Mouse (Mus musculus): ENCODE data around the gene Sgsh. TPM values are rescaled to one million over a fixed set of nuclear protein-coding genes. Genes with fewer than 3 reads are reported as not detected.

Sgsh gene
- polyA plus RNA-seq, 1 experiment = 41.9 TPM

DNA sequence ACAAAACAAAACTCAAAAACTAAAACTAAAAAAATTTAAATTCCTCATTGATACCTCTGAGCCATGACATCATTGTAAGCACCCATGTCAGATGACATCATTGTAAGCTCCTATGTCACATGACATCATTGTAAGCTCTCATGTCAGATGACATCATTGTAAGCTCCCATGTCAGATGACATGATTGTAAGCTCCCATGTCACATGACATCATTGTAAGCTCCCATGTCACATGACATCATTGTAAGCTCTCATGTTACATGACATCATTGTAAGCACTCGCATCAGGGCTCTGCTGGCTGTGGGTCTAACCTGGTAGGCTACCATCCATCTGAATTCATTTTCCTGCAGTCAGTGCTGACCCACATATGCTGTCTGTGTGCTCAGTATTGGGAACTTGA is 23.2 kb upstream of the Sgsh start:
- peaks cover 49% of the 10 kb centered on the region for H3K4me1 ChIP-seq (ENCODE audit: control insufficient read depth, insufficient read depth, low read length)
- TF ChIP-seq CTCF (IDR thresholded peaks at IDR 0.05; ENCODE audit: low read depth, low read length) (no peak), POLR2A (IDR thresholded peaks at IDR 0.05; ENCODE audit: borderline replicate concordance, low read depth, low read length) (no peak)
- H3K27ac ChIP-seq (ENCODE audit: insufficient read depth, low read depth, low read length) = no peak overlapping the region
- H3K4me3 ChIP-seq (ENCODE audit: insufficient read depth, low read length) = no peak overlapping the region

GRCm38 (mm10) chr11:119377326-119377725 is 22.0 kb upstream of the Sgsh start:
- TF ChIP-seq POLR2A (IDR thresholded peaks at IDR 0.05; ENCODE audit: borderline replicate concordance, low read depth, low read length) = no peak
- no peak for TF ChIP-seq CTCF (IDR thresholded peaks at IDR 0.05; ENCODE audit: low read depth, low read length)

DNA sequence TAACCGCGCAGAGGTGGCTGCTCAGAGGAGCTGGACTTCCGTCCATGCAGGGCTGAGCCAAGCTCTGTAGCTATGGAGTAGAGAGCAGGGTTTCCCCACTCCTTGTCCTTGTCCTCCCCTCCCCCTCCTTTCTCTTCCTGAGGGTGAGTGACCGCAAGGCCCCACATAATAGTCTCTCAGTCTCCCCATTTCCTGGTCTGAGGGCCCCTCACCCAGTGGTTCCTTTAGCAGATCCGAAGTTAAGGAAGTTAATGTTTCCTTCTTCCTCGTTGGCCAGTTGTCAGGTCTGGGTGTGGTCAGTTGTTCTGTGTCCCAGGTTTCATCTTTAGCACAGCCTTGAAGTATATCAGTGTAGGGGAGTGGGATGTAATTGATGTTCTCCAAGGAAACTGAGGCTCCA is 20.1 kb upstream of the Sgsh start:
- Histone ChIP-seq H3K4me3 (ENCODE audit: insufficient read depth, low read length) (no peak overlapping the region), H3K4me1 (ENCODE audit: control insufficient read depth, insufficient read depth, low read length) (peaks cover 42% of the 10 kb centered on the region), H3K27ac (ENCODE audit: insufficient read depth, low read depth, low read length) (peak overlapping the region; percentile 51)
- TF ChIP-seq POLR2A (IDR thresholded peaks at IDR 0.05; ENCODE audit: borderline replicate concordance, low read depth, low read length) = no peak
- no peak for TF ChIP-seq CTCF (IDR thresholded peaks at IDR 0.05; ENCODE audit: low read depth, low read length)

More at GRCm38 (mm10) chr11:119377326-119377725, 22.0 kb upstream of the Sgsh start:
- no peak overlapping the region for H3K4me3 ChIP-seq (ENCODE audit: insufficient read depth, low read length)
- peak overlapping the region; percentile 70 for H3K27ac ChIP-seq (ENCODE audit: insufficient read depth, low read depth, low read length)
- H3K4me1 ChIP-seq (ENCODE audit: control insufficient read depth, insufficient read depth, low read length) = peaks cover 46% of the 10 kb centered on the region

DNA sequence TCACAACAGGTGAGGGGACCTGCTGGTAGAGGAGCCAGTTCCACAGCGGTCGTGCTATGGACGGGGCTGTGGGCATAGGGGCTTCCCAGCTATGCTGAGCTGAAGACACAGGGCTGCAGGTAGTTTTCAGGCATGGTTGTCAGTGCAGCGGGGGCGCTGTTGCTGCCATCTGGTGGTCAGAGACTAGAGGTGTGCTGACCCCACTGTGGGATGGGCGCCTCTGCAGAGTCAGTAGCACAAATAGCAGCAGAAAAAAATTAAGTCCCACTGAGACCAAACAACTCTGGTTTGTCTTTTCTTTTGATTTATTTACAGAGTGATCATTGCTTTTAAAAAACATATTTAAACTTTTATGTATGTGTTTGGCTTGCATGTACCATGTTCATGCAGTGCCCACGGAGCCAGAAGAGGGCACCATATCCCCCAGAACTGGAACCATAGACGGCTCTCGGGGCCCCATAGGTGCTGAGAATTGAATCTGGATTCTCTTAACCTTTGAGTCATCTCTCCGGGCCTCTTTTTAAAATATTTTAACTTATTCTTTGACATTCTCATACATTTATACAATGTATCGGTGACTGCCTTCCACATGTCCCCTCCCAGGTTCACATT is 8.3 kb upstream of the Sgsh start:
- Histone ChIP-seq H3K4me1 (ENCODE audit: control insufficient read depth, insufficient read depth, low read length) (0 out of 2 replicates have a peak, but pooled peaks cover 1% of the 10 kb centered on the region), H3K4me3 (ENCODE audit: insufficient read depth, low read length) (no peak overlapping the region), H3K27ac (ENCODE audit: insufficient read depth, low read depth, low read length) (no peak overlapping the region)
- peak; percentile 86 for TF ChIP-seq CTCF (IDR thresholded peaks at IDR 0.05; ENCODE audit: low read depth, low read length)
- TF ChIP-seq POLR2A (IDR thresholded peaks at IDR 0.05; ENCODE audit: borderline replicate concordance, low read depth, low read length) = no peak

- Histone ChIP-seq H3K27ac (ENCODE audit: insufficient read depth, low read depth, low read length) (no peak overlapping the region), H3K4me1 (ENCODE audit: control insufficient read depth, insufficient read depth, low read length) (no peaks in the 10 kb centered on the region), H3K4me3 (ENCODE audit: insufficient read depth, low read length) (no peak overlapping the region)
- TF ChIP-seq CTCF (IDR thresholded peaks at IDR 0.05; ENCODE audit: low read depth, low read length) = no peak
- no peak for TF ChIP-seq POLR2A (IDR thresholded peaks at IDR 0.05; ENCODE audit: borderline replicate concordance, low read depth, low read length)
These were observed 7.6 kb upstream of the Sgsh start for GRCm38 (mm10) chr11:119362769-119363533.

- Histone ChIP-seq H3K4me1 (ENCODE audit: control insufficient read depth, insufficient read depth, low read length) (peaks cover 8% of the 10 kb centered on the region), H3K4me3 (ENCODE audit: insufficient read depth, low read length) (no peak overlapping the region), H3K27ac (ENCODE audit: insufficient read depth, low read depth, low read length) (no peak overlapping the region)
- TF ChIP-seq CTCF (IDR thresholded peaks at IDR 0.05; ENCODE audit: low read depth, low read length) (no peak), POLR2A (IDR thresholded peaks at IDR 0.05; ENCODE audit: borderline replicate concordance, low read depth, low read length) (no peak)
These were observed 3.8 kb upstream of the Sgsh start for GRCm38 (mm10) chr11:119359089-119359488.

- peak overlapping the region; percentile 94 for H3K4me3 ChIP-seq (ENCODE audit: insufficient read depth, low read length)
- H3K27ac ChIP-seq (ENCODE audit: insufficient read depth, low read depth, low read length) = peak overlapping the region; percentile 100
- TF ChIP-seq POLR2A (IDR thresholded peaks at IDR 0.05; ENCODE audit: borderline replicate concordance, low read depth, low read length) = no peak
- TF ChIP-seq CTCF (IDR thresholded peaks at IDR 0.05; ENCODE audit: low read depth, low read length) = no peak
- peaks cover 34% of the 10 kb centered on the region for H3K4me1 ChIP-seq (ENCODE audit: control insufficient read depth, insufficient read depth, low read length)
These were observed 416 bp downstream of the Sgsh start for GRCm38 (mm10) chr11:119354798-119355442.

DNA sequence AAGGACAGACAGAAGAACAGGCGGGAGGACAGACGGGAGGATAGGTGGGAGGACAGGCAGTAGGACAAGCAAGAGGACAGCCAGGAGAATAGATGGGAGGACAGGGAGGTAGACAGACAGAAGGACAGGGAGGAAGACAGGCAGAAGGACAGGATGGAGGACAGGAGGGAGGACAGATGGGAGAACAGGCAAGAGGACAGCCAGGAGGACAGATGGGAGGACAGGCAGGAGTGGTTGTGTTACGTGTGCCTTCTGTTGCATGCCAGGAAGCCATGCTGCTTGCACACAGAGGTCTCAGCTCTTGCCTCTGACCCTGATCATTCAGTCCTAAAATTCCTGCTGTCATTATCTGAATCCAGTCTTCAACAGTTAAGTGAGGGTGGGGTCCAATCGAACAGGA is 1.4 kb downstream of the Sgsh start:
- Histone ChIP-seq H3K4me3 (ENCODE audit: insufficient read depth, low read length) (peak overlapping the region; percentile 94; the same call in 1 of the 2 replicates), H3K4me1 (ENCODE audit: control insufficient read depth, insufficient read depth, low read length) (peaks cover 34% of the 10 kb centered on the region), H3K27ac (ENCODE audit: insufficient read depth, low read depth, low read length) (peak overlapping the region; percentile 100)
- no peak for TF ChIP-seq POLR2A (IDR thresholded peaks at IDR 0.05; ENCODE audit: borderline replicate concordance, low read depth, low read length)
- no peak for TF ChIP-seq CTCF (IDR thresholded peaks at IDR 0.05; ENCODE audit: low read depth, low read length)

- TF ChIP-seq POLR2A (IDR thresholded peaks at IDR 0.05; ENCODE audit: borderline replicate concordance, low read depth, low read length) (no peak), CTCF (IDR thresholded peaks at IDR 0.05; ENCODE audit: low read depth, low read length) (no peak)
- H3K4me3 ChIP-seq (ENCODE audit: insufficient read depth, low read length) = peak overlapping the region; percentile 6; the same call in 1 of the 2 replicates
- peaks cover 49% of the 10 kb centered on the region for H3K4me1 ChIP-seq (ENCODE audit: control insufficient read depth, insufficient read depth, low read length)
- H3K27ac ChIP-seq (ENCODE audit: insufficient read depth, low read depth, low read length) = peak overlapping the region; percentile 79
These were observed 3.2 kb downstream of the Sgsh start for GRCm38 (mm10) chr11:119352113-119352512.

DNA sequence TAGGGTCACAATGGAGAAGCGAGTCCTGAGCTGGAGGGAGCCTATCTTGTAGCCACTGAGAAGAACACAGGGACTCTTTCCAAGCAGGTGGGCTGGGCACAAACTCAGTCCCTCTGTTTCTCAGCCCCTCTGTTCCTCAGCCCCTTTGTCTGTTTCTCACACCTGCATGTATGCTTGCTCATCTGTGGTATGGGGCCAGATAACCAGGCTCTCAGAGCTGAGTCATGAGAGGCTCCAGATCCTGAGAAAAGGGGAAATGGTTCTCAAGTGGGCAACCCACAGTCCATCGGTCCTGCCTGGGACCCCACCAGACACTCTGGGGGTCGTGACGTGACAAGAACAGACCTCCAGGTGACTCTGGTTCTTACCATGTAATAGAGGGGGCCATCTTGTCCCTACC is 8.2 kb downstream of the Sgsh start:
- no peak for TF ChIP-seq POLR2A (IDR thresholded peaks at IDR 0.05; ENCODE audit: borderline replicate concordance, low read depth, low read length)
- TF ChIP-seq CTCF (IDR thresholded peaks at IDR 0.05; ENCODE audit: low read depth, low read length) = no peak
- Histone ChIP-seq H3K27ac (ENCODE audit: insufficient read depth, low read depth, low read length) (no peak overlapping the region), H3K4me3 (ENCODE audit: insufficient read depth, low read length) (no peak overlapping the region), H3K4me1 (ENCODE audit: control insufficient read depth, insufficient read depth, low read length) (peaks cover 40% of the 10 kb centered on the region)

Measured in bone marrow macrophage, adult 2 months (primary cell).